Comparison of ENCODE assay signal across 27 mouse cellular contexts in genomic region chr17:63812586-63812985, GRCm38 (mm10). TPM values are rescaled to one million over a fixed set of nuclear protein-coding genes. Genes with fewer than 3 reads are reported as not detected.
A peak's percentile ranks its signal among the peaks of the same experiment; 100 is the strongest.
DNase-seq lines count a peak whose midpoint lies in the region; ATAC-seq and TF ChIP-seq lines count a peak whose summit lies in the region.
"Had no signal": no experiment of that assay in that cellular context is flagged by ENCODE, and none has a peak within 500 bp of the region (broad histone marks: within the 10 kb centered on the region; RNA-seq: fewer than 3 reads in every experiment).

No protein-coding gene starts in this region.

- no peak overlapping the region for H3K4me2 ChIP-seq in lung, embryonic 14.5 days
- H3K4me2 ChIP-seq: heart, embryonic 13.5 days; intestine, embryonic 15.5 days; limb, embryonic 15.5 days; liver, embryonic 15.5 days had no signal

- H3K36me3 ChIP-seq in heart, embryonic 10.5 days, result no peaks in the 10 kb centered on the region
- no peaks in the 10 kb centered on the region for H3K36me3 ChIP-seq in lung, embryonic 14.5 days (ENCODE audit: insufficient read depth)
- no peaks in the 10 kb centered on the region for H3K36me3 ChIP-seq in MEL (ENCODE audit: control insufficient read depth in 1 of 2, insufficient read depth in 2 of 2, low read length in 2 of 2)
- H3K36me3 ChIP-seq: G1E; heart, embryonic 13.5 days; intestine, embryonic 15.5 days; limb, embryonic 15.5 days; liver, embryonic 15.5 days had no signal

- no peak for ATAC-seq in lung, embryonic 14.5 days (ENCODE audit: insufficient read depth)
- ATAC-seq: CD4-positive, CD25-positive, alpha-beta regulatory T cell, adult 4 months; forebrain, postnatal 0 days; intestine, embryonic 15.5 days; lung, postnatal 0 days had no signal

- no peak for TF ChIP-seq EP300 in MEL (IDR thresholded peaks at IDR 0.05; ENCODE audit: low read depth in 1 of 2, low read length in 2 of 2)

- no peak overlapping the region for H3K4me3 ChIP-seq in heart, embryonic 10.5 days
- H3K4me3 ChIP-seq in lung, embryonic 14.5 days (ENCODE audit: low read depth, low read length), result no peak overlapping the region
- no peak overlapping the region for H3K4me3 ChIP-seq in MEL (ENCODE audit: control insufficient read depth in 1 of 2, insufficient read depth in 1 of 2, low read depth in 2 of 2, low read length in 2 of 2)
- H3K4me3 ChIP-seq: heart, embryonic 13.5 days; intestine, embryonic 15.5 days; limb, embryonic 15.5 days; liver, embryonic 15.5 days; megakaryocyte, embryonic 14.5 days had no signal

- peak; percentile 65 to 68 for DNase-seq in cerebellum, postnatal 10 days
- DNase-seq in cerebellum, adult 11-12 months, result no peak
- DNase-seq in heart, postnatal 4 days, result peak; percentile 51
- no peak for DNase-seq in heart, embryonic 10.5 days (ENCODE audit: low spot score)
- DNase-seq in lung, embryonic 14.5 days, result peak; percentile 17
- DNase-seq in lung, postnatal 25 days (ENCODE audit: low spot score), result no peak
- DNase-seq in MEL (ENCODE audit: low read depth, low spot score), result peak; percentile 21
- DNase-seq: cerebellum, adult 9-11 months; embryo, embryonic 11 days; forebrain, postnatal 0 days; gastrocnemius, postnatal 36 days; layer of hippocampus, postnatal 36 days; right cerebral cortex, postnatal 14 days; spleen, adult 18-20 months; thymus, postnatal 25 days had no signal

- no peak for TF ChIP-seq RAD21 in MEL (IDR thresholded peaks at IDR 0.05; ENCODE audit: low read depth, low read length)

- no peak overlapping the region for H3K27ac ChIP-seq in heart, embryonic 10.5 days
- no peak overlapping the region for H3K27ac ChIP-seq in lung, embryonic 14.5 days (ENCODE audit: low read depth)
- H3K27ac ChIP-seq in MEL (ENCODE audit: control insufficient read depth, low read depth, low read length), result no peak overlapping the region
- H3K27ac ChIP-seq: heart, embryonic 13.5 days; intestine, embryonic 15.5 days; kidney, postnatal 0 days; limb, embryonic 15.5 days; liver, embryonic 15.5 days had no signal

- TF ChIP-seq CTCF in lung, embryonic 14.5 days (IDR thresholded peaks at IDR 0.05; ENCODE audit: low read depth), result no peak
- no peak for TF ChIP-seq CTCF in MEL (IDR thresholded peaks at IDR 0.05 in 2 of 3, conservative IDR thresholded peaks at IDR 0.05 in 1 of 3; ENCODE audit: control insufficient read depth in 1 of 3, insufficient read depth in 1 of 3, low read depth in 2 of 3, low read length in 3 of 3, poor library complexity in 1 of 3, severe bottlenecking in 1 of 3)

- no peaks in the 10 kb centered on the region for H3K4me1 ChIP-seq in heart, embryonic 10.5 days
- H3K4me1 ChIP-seq in lung, embryonic 14.5 days (ENCODE audit: insufficient read depth), result no peaks in the 10 kb centered on the region
- no peaks in the 10 kb centered on the region for H3K4me1 ChIP-seq in MEL (ENCODE audit: control insufficient read depth in 1 of 2, insufficient read depth in 2 of 2, low read length in 2 of 2)
- H3K4me1 ChIP-seq: intestine, embryonic 15.5 days; limb, embryonic 15.5 days; liver, embryonic 15.5 days had no signal

- no peaks in the 10 kb centered on the region for H3K79me2 ChIP-seq in MEL (ENCODE audit: control insufficient read depth, insufficient read depth, low read length, poor library complexity)

- no peaks in the 10 kb centered on the region for H3K27me3 ChIP-seq in heart, embryonic 10.5 days (ENCODE audit: insufficient read depth, poor library complexity, severe bottlenecking)
- H3K27me3 ChIP-seq in lung, embryonic 14.5 days (ENCODE audit: insufficient read depth, low read length), result no peaks in the 10 kb centered on the region
- H3K27me3 ChIP-seq in MEL (ENCODE audit: control insufficient read depth in 1 of 2, insufficient read depth in 2 of 2, low read length in 2 of 2), result no peaks in the 10 kb centered on the region
- H3K27me3 ChIP-seq: heart, embryonic 13.5 days; intestine, embryonic 15.5 days; limb, embryonic 15.5 days; liver, embryonic 15.5 days had no signal

- H3K9ac ChIP-seq in lung, embryonic 14.5 days, result no peak overlapping the region
- H3K9ac ChIP-seq in MEL (ENCODE audit: control insufficient read depth, low read depth, low read length, poor library complexity, severe bottlenecking), result no peak overlapping the region
- H3K9ac ChIP-seq: forebrain, postnatal 0 days; heart, embryonic 13.5 days; intestine, embryonic 15.5 days; limb, embryonic 15.5 days; liver, embryonic 15.5 days had no signal

- no peak for TF ChIP-seq POLR2A in MEL (IDR thresholded peaks at IDR 0.05; ENCODE audit: control insufficient read depth in 1 of 2, insufficient read depth in 1 of 2, low read depth in 1 of 2, low read length in 2 of 2, poor library complexity in 1 of 2)

- no peaks in the 10 kb centered on the region for H3K9me3 ChIP-seq in heart, embryonic 10.5 days
- H3K9me3 ChIP-seq in lung, embryonic 14.5 days (ENCODE audit: low read depth, low read length), result no peaks in the 10 kb centered on the region
- H3K9me3 ChIP-seq in MEL (replicated peaks; ENCODE audit: insufficient read depth, low read length), result no peaks in the 10 kb centered on the region
- H3K9me3 ChIP-seq: G1E; heart, embryonic 13.5 days; intestine, embryonic 15.5 days; limb, embryonic 15.5 days; liver, embryonic 15.5 days had no signal

- WGBS in heart, embryonic 10.5 days, result 76% methylated on average over 3 of the region's 3 CpGs
- WGBS in lung, embryonic 14.5 days, result 74% methylated on average over 3 of the region's 3 CpGs

TF ChIP-seq in MEL, 35 proteins besides CTCF, POLR2A, EP300 and RAD21:
- TF ChIP-seq UBTF (IDR thresholded peaks at IDR 0.05; ENCODE audit: borderline replicate concordance, insufficient read depth, low read depth, low read length), result no peak
- no peak for TF ChIP-seq TBP (IDR thresholded peaks at IDR 0.05; ENCODE audit: low read depth, low read length)
- no peak for TF ChIP-seq SMC3 (IDR thresholded peaks at IDR 0.05; ENCODE audit: low read depth, low read length)
- TF ChIP-seq GATA1 (IDR thresholded peaks at IDR 0.05; ENCODE audit: low read depth, low read length), result no peak
- no peak for TF ChIP-seq MAZ (IDR thresholded peaks at IDR 0.05; ENCODE audit: low read depth, low read length)
- no peak for TF ChIP-seq E2F4 (IDR thresholded peaks at IDR 0.05; ENCODE audit: borderline replicate concordance, low read depth, low read length)
- TF ChIP-seq MYB (IDR thresholded peaks at IDR 0.05; ENCODE audit: low read depth, low read length), result no peak
- TF ChIP-seq CHD2 (IDR thresholded peaks at IDR 0.05; ENCODE audit: low read length), result no peak
- TF ChIP-seq POLR2AphosphoS5 (IDR thresholded peaks at IDR 0.05; ENCODE audit: borderline replicate concordance, low read depth, low read length), result no peak
- TF ChIP-seq ZC3H11A (IDR thresholded peaks at IDR 0.05; ENCODE audit: low read depth, low read length), result no peak

RNA-seq across cellular contexts. Expression of gene Fer, which starts 50.3 kb away (rescaled TPM):
- total RNA-seq in heart, postnatal 4 days (2021), result 10 to 100 TPM; 25.1 to 27.2 TPM
- polyA plus RNA-seq in heart, embryonic 10.5 days (2016; fragmentation: Nextera tagmentation; extraction: Ambion mirVana), result 26.4 and 28.1 TPM in 2 replicates
- 32.2 and 33.0 TPM in 2 replicates for polyA plus RNA-seq in lung, embryonic 14.5 days (2014; fragmentation: Nextera tagmentation; extraction: Ambion mirVana)
- 8.5 and 9.4 TPM in 2 replicates for total RNA-seq in MEL (2012; rRNA removed)
- polyA plus RNA-seq in MEL (2012; ENCODE audit: insufficient read depth in 1 of 2, insufficient read length in 2 of 2, low read depth in 1 of 2, low replicate concordance in 2 of 2, missing spikeins in 1 of 2), result 10 to 100 TPM in 1 of 2 experiments, not detected in 1; 11.2 TPM

RNA-seq across cellular contexts. Expression of gene A930002H24Rik, which starts 51.0 kb away (rescaled TPM):
- 1 to 10 TPM in 1 of 2 experiments, not detected in 1; 1.3 TPM for total RNA-seq in heart, postnatal 4 days (2021)
- polyA plus RNA-seq in heart, embryonic 10.5 days (2016; fragmentation: Nextera tagmentation; extraction: Ambion mirVana), result 2.7 TPM in 2 replicates
- 2.9 and 3.2 TPM in 2 replicates for polyA plus RNA-seq in lung, embryonic 14.5 days (2014; fragmentation: Nextera tagmentation; extraction: Ambion mirVana)
- total RNA-seq in MEL (2012; rRNA removed), result 0.69 and 1.1 TPM in 2 replicates
- under 1 TPM in 1 of 2 experiments, not detected in 1; 0.70 TPM for polyA plus RNA-seq in MEL (2012; ENCODE audit: insufficient read depth in 1 of 2, insufficient read length in 2 of 2, low read depth in 1 of 2, low replicate concordance in 2 of 2, missing spikeins in 1 of 2)
- total RNA-seq: G1E; gastrocnemius, postnatal 36 days; hematopoietic stem cell, adult 5-6 weeks; layer of hippocampus, adult 18-20 months; layer of hippocampus, postnatal 36 days; left cerebral cortex, postnatal 14 days had no signal
- polyA plus RNA-seq: CD4-positive, CD25-positive, alpha-beta regulatory T cell, adult 4 months had no signal

Comparison
In these comparisons a context has a peak if more than half of its experiments do, and no peak if none do; other contexts are left out.
1. DNase-seq: peak in cerebellum, postnatal 10 days (2 of 2), heart, postnatal 4 days (single experiment), lung, embryonic 14.5 days (single experiment) and MEL (single experiment); none in cerebellum, adult 11-12 months (single experiment), heart, embryonic 10.5 days (single experiment) and lung, postnatal 25 days (single experiment).